ENCODE assay signal across 8 mouse cellular contexts in genomic region chr6:101198284-101198942, GRCm38 (mm10).
A peak's percentile ranks its signal among the peaks of the same experiment; 100 is the strongest.
DNase-seq lines count a peak whose midpoint lies in the region; TF ChIP-seq lines count a peak whose summit lies in the region.

No protein-coding gene starts in this region.

- intact Hi-C loops in left cerebral cortex, postnatal 10 days (cut with DNase I) = loop anchor here (10.0 kb wide), 1 partner anchor 224 kb away; no protein-coding TSS in a partner anchor

- DNase-seq in cerebellum, adult 2 months = peak in 1 of 2 experiments; percentile 23
- DNase-seq in cerebellum, postnatal 4 days (ENCODE audit: low spot score in 2 of 2) = no peak
- DNase-seq in ZHBTc4 (ENCODE audit: low read depth, low spot score) = peak; percentile 32
- peak; percentile 29 to 43 for DNase-seq in frontal cortex, postnatal 36 days (ENCODE audit: low spot score in 2 of 2)
- peak; percentile 26 to 35 for DNase-seq in left cerebral cortex, postnatal 10 days (ENCODE audit: extremely low spot score in 1 of 2, low spot score in 2 of 2)
- peak; percentile 58 for DNase-seq in retina, embryonic 14.5 days (ENCODE audit: low spot score)
- DNase-seq in thymus, postnatal 0 days (ENCODE audit: low spot score) = no peak
- no peak for DNase-seq in testis, postnatal 10 days (ENCODE audit: low spot score)

- no peak overlapping the region for H3K27ac ChIP-seq in cerebellum, adult 2 months (ENCODE audit: insufficient read depth, low read length)

- no peaks in the 10 kb centered on the region for H3K27me3 ChIP-seq in cerebellum, adult 2 months (ENCODE audit: control insufficient read depth, insufficient read depth, low read length)

- H3K4me1 ChIP-seq in cerebellum, adult 2 months (ENCODE audit: control insufficient read depth, insufficient read depth, low read length) = peaks cover 3% of the 10 kb centered on the region

- 2% methylated on average over 24 of the region's 24 CpGs for WGBS in cerebellum, adult 2 months

- TF ChIP-seq CTCF in cerebellum, adult 2 months (IDR thresholded peaks at IDR 0.05; ENCODE audit: borderline replicate concordance, insufficient read depth, low read depth, low read length) = no peak

- H3K4me3 ChIP-seq in cerebellum, adult 2 months (replicated peaks; ENCODE audit: insufficient read depth, low read depth, low read length) = peak overlapping the region; percentile 28

- TF ChIP-seq POLR2A in cerebellum, adult 2 months (IDR thresholded peaks at IDR 0.05; ENCODE audit: borderline replicate concordance, insufficient read depth, low read length) = no peak

Comparison
In these comparisons a context has a peak if more than half of its experiments do, and no peak if none do; other contexts are left out.
1. DNase-seq: peak in ZHBTc4 (single experiment), frontal cortex, postnatal 36 days (2 of 2), left cerebral cortex, postnatal 10 days (2 of 2) and retina, embryonic 14.5 days (single experiment); none in cerebellum, postnatal 4 days (0 of 2), thymus, postnatal 0 days (single experiment) and testis, postnatal 10 days (single experiment).